Mouse (Mus musculus): Measurements from ENCODE around the gene Nudt6. TPM values are rescaled to one million over a fixed set of nuclear protein-coding genes. Genes with fewer than 3 reads are reported as not detected.

Gene Nudt6
- polyA plus RNA-seq, 1 experiment from 2014 or later, result 9.7 TPM

GRCm38 (mm10) chr3:37414413-37414960 lies 5.5 kb downstream of the Nudt6 start:
- Histone ChIP-seq H3K9me3 (no peaks in the 10 kb centered on the region), H3K4me3 (no peak overlapping the region), H3K27ac (no peak overlapping the region), H3K4me2 (no peak overlapping the region), H3K36me3 (replicated peaks) (no peaks in the 10 kb centered on the region), H3K27me3 (replicated peaks) (no peaks in the 10 kb centered on the region), H3K9ac (no peak overlapping the region), H3K4me1 (peaks cover 7% of the 10 kb centered on the region)
- WGBS, result 55% methylated on average over 14 of the region's 14 CpGs
- ATAC-seq (replicated peaks), result no peak

GRCm38 (mm10) chr3:37413446-37413845 lies 6.6 kb downstream of the Nudt6 start:
- Histone ChIP-seq H3K27ac (no peak overlapping the region), H3K27me3 (replicated peaks) (no peaks in the 10 kb centered on the region), H3K4me2 (no peak overlapping the region), H3K9me3 (no peaks in the 10 kb centered on the region), H3K4me3 (no peak overlapping the region), H3K36me3 (replicated peaks) (no peaks in the 10 kb centered on the region), H3K9ac (no peak overlapping the region), H3K4me1 (peaks cover 2% of the 10 kb centered on the region)
- no peak for ATAC-seq (replicated peaks)
- 95% methylated on average over 3 of the region's 3 CpGs for WGBS

GRCm38 (mm10) chr3:37407598-37407997 lies 12.4 kb downstream of the Nudt6 start:
- Histone ChIP-seq H3K4me3 (no peak overlapping the region), H3K9ac (no peak overlapping the region)
- ATAC-seq (replicated peaks), result no peak

GRCm38 (mm10) chr3:37401729-37402610 lies 18.0 kb downstream of the Nudt6 start:
- Histone ChIP-seq H3K27me3 (replicated peaks) (no peaks in the 10 kb centered on the region), H3K27ac (no peak overlapping the region), H3K4me1 (no peaks in the 10 kb centered on the region), H3K9ac (no peak overlapping the region), H3K9me3 (no peaks in the 10 kb centered on the region), H3K4me3 (no peak overlapping the region), H3K4me2 (no peak overlapping the region), H3K36me3 (replicated peaks) (no peaks in the 10 kb centered on the region)
- WGBS, result 83% methylated on average over 11 of the region's 11 CpGs
- ATAC-seq (replicated peaks), result no peak

More at GRCm38 (mm10) chr3:37407598-37407997, 12.4 kb downstream of the Nudt6 start:
- Histone ChIP-seq H3K4me1 (no peaks in the 10 kb centered on the region), H3K27me3 (replicated peaks) (no peaks in the 10 kb centered on the region), H3K9me3 (no peaks in the 10 kb centered on the region), H3K36me3 (replicated peaks) (no peaks in the 10 kb centered on the region), H3K27ac (no peak overlapping the region), H3K4me2 (no peak overlapping the region)

- no peaks in the 10 kb centered on the region for H3K27me3 ChIP-seq (replicated peaks)
- WGBS, result 85% methylated on average over 7 of the region's 7 CpGs
- no peak for ATAC-seq (replicated peaks)
- H3K36me3 ChIP-seq (replicated peaks), result no peaks in the 10 kb centered on the region
- no peak overlapping the region for H3K4me2 ChIP-seq
- H3K9ac ChIP-seq, result no peak overlapping the region
- H3K4me1 ChIP-seq, result no peaks in the 10 kb centered on the region
- no peak overlapping the region for H3K4me3 ChIP-seq
- H3K9me3 ChIP-seq, result no peaks in the 10 kb centered on the region
- no peak overlapping the region for H3K27ac ChIP-seq
Measured at GRCm38 (mm10) chr3:37398661-37399395, 21.2 kb downstream of the Nudt6 start.

GRCm38 (mm10) chr3:37397646-37398045 lies 22.4 kb downstream of the Nudt6 start:
- H3K36me3 ChIP-seq (replicated peaks), result no peaks in the 10 kb centered on the region
- WGBS, result 86% methylated on average over 3 of the region's 3 CpGs
- no peaks in the 10 kb centered on the region for H3K27me3 ChIP-seq (replicated peaks)
- no peak overlapping the region for H3K9ac ChIP-seq
- no peak overlapping the region for H3K4me3 ChIP-seq
- no peaks in the 10 kb centered on the region for H3K4me1 ChIP-seq
- no peak overlapping the region for H3K27ac ChIP-seq
- no peak overlapping the region for H3K4me2 ChIP-seq
- ATAC-seq (replicated peaks), result no peak
- H3K9me3 ChIP-seq, result no peaks in the 10 kb centered on the region

GRCm38 (mm10) chr3:37396930-37397608 lies 22.9 kb downstream of the Nudt6 start:
- no peaks in the 10 kb centered on the region for H3K27me3 ChIP-seq (replicated peaks)
- no peak overlapping the region for H3K4me2 ChIP-seq
- no peaks in the 10 kb centered on the region for H3K4me1 ChIP-seq
- 91% methylated on average over 5 of the region's 5 CpGs for WGBS
- H3K27ac ChIP-seq, result no peak overlapping the region
- no peak for ATAC-seq (replicated peaks)
- no peak overlapping the region for H3K4me3 ChIP-seq
- H3K9me3 ChIP-seq, result no peaks in the 10 kb centered on the region
- H3K36me3 ChIP-seq (replicated peaks), result no peaks in the 10 kb centered on the region
- no peak overlapping the region for H3K9ac ChIP-seq

GRCm38 (mm10) chr3:37387310-37387709 lies 32.7 kb downstream of the Nudt6 start:
- no peak overlapping the region for H3K4me2 ChIP-seq
- H3K27ac ChIP-seq, result no peak overlapping the region
- H3K27me3 ChIP-seq (replicated peaks), result no peaks in the 10 kb centered on the region
- H3K9ac ChIP-seq, result no peak overlapping the region
- ATAC-seq (replicated peaks), result no peak
- H3K4me3 ChIP-seq, result no peak overlapping the region
- H3K36me3 ChIP-seq (replicated peaks), result no peaks in the 10 kb centered on the region
- H3K4me1 ChIP-seq, result no peaks in the 10 kb centered on the region
- 88% methylated on average over 6 of the region's 6 CpGs for WGBS
- H3K9me3 ChIP-seq, result no peaks in the 10 kb centered on the region

- H3K4me2 ChIP-seq, result no peak overlapping the region
- H3K4me3 ChIP-seq, result no peak overlapping the region
- H3K9me3 ChIP-seq, result no peaks in the 10 kb centered on the region
- 0 out of 2 replicates have a peak, but pooled peaks cover 5% of the 10 kb centered on the region for H3K4me1 ChIP-seq
- H3K9ac ChIP-seq, result no peak overlapping the region
- H3K27me3 ChIP-seq (replicated peaks), result no peaks in the 10 kb centered on the region
- WGBS, result 94% methylated on average over 6 of the region's 6 CpGs
- no peaks in the 10 kb centered on the region for H3K36me3 ChIP-seq (replicated peaks)
- H3K27ac ChIP-seq, result no peak overlapping the region
- no peak for ATAC-seq (replicated peaks)
Measured at GRCm38 (mm10) chr3:37383096-37383765, 36.8 kb downstream of the Nudt6 start.

GRCm38 (mm10) chr3:37381457-37381856 lies 38.6 kb downstream of the Nudt6 start:
- WGBS, result 79% methylated on average over 6 of the region's 6 CpGs
- Histone ChIP-seq H3K4me2 (no peak overlapping the region), H3K9ac (no peak overlapping the region), H3K27ac (no peak overlapping the region), H3K4me3 (no peak overlapping the region), H3K4me1 (0 out of 2 replicates have a peak, but pooled peaks cover 5% of the 10 kb centered on the region), H3K9me3 (no peaks in the 10 kb centered on the region), H3K27me3 (replicated peaks) (no peaks in the 10 kb centered on the region), H3K36me3 (replicated peaks) (no peaks in the 10 kb centered on the region)
- ATAC-seq (replicated peaks), result no peak

- WGBS, result 61% methylated on average over 18 of the region's 18 CpGs
- Histone ChIP-seq H3K36me3 (replicated peaks) (no peaks in the 10 kb centered on the region), H3K4me1 (0 out of 2 replicates have a peak, but pooled peaks cover 5% of the 10 kb centered on the region), H3K9me3 (no peaks in the 10 kb centered on the region), H3K9ac (no peak overlapping the region), H3K4me2 (no peak overlapping the region), H3K27ac (no peak overlapping the region), H3K27me3 (replicated peaks) (no peaks in the 10 kb centered on the region), H3K4me3 (no peak overlapping the region)
- ATAC-seq (replicated peaks), result no peak
Measured at GRCm38 (mm10) chr3:37379930-37380881, 39.8 kb downstream of the Nudt6 start.

Measured in midbrain, embryonic 15.5 days (tissue).